Mouse (Mus musculus) urinary bladder, postnatal 36 days (tissue): Measurements from ENCODE around the gene Dcst2.

Experiments used
- DNase-seq, 2 experiments: peaks; one replicate each; pipeline ENCODE4 v3.0.0; 2022; ENCODE audit warnings: low spot score in 2 of 2, mixed read lengths in 1 of 2

Gene Dcst2

GRCm38 (mm10) chr3:89387632-89388031 is 25.9 kb downstream of the Dcst2 start:
- DNase-seq, result peak in 1 of 2 experiments; percentile 59

- peak in 1 of 2 experiments; percentile 68 for DNase-seq
Measured at GRCm38 (mm10) chr3:89388134-89388881, 26.5 kb downstream of the Dcst2 start.

- DNase-seq, result no peak
Measured at GRCm38 (mm10) chr3:89388901-89389740, 27.3 kb downstream of the Dcst2 start.

- DNase-seq, result peak in 1 of 2 experiments; percentile 54
Measured at GRCm38 (mm10) chr3:89390111-89390515, 28.3 kb downstream of the Dcst2 start.

GRCm38 (mm10) chr3:89390699-89391662 is 29.2 kb downstream of the Dcst2 start:
- DNase-seq, result no peak

- peak in 1 of 2 experiments; percentile 77 for DNase-seq
Measured at GRCm38 (mm10) chr3:89391663-89392511, 30.1 kb downstream of the Dcst2 start.

GRCm38 (mm10) chr3:89392871-89393311 is 31.1 kb downstream of the Dcst2 start:
- peak in 1 of 2 experiments; percentile 56 for DNase-seq

GRCm38 (mm10) chr3:89393605-89394004 is 31.8 kb downstream of the Dcst2 start:
- DNase-seq, result peak; percentile 99

- DNase-seq, result peak; percentile 87
Measured at GRCm38 (mm10) chr3:89394006-89394893, 32.5 kb downstream of the Dcst2 start, which contains the start of gene Zbtb7b. Zbtb7b (minus strand) TSS chr3:89394776.

- peak; percentile 73 to 82 for DNase-seq
Measured at GRCm38 (mm10) chr3:89394894-89395256, 33.1 kb downstream of the Dcst2 start.

GRCm38 (mm10) chr3:89395419-89395805 is 33.6 kb downstream of the Dcst2 start:
- DNase-seq, result no peak

GRCm38 (mm10) chr3:89395806-89396653 is 34.3 kb downstream of the Dcst2 start:
- DNase-seq, result peak in 1 of 2 experiments; percentile 67

- DNase-seq, result no peak
Measured at GRCm38 (mm10) chr3:89396654-89397005, 34.9 kb downstream of the Dcst2 start.

- DNase-seq, result no peak
Measured at GRCm38 (mm10) chr3:89401329-89401728, 39.6 kb downstream of the Dcst2 start.

- DNase-seq, result no peak
Measured at GRCm38 (mm10) chr3:89402693-89403092, 40.9 kb downstream of the Dcst2 start, which contains the start of gene Lenep. Lenep (minus strand) TSS chr3:89402793.

GRCm38 (mm10) chr3:89406887-89407286 is 45.1 kb downstream of the Dcst2 start:
- DNase-seq, result no peak

GRCm38 (mm10) chr3:89408448-89408847 is 46.7 kb downstream of the Dcst2 start:
- DNase-seq, result no peak

- DNase-seq, result no peak
Measured at GRCm38 (mm10) chr3:89409701-89410100, 47.9 kb downstream of the Dcst2 start.

GRCm38 (mm10) chr3:89410864-89411263 is 49.1 kb downstream of the Dcst2 start:
- no peak for DNase-seq
